Mouse (Mus musculus) megakaryocyte, embryonic 14.5 days (primary cell): ENCODE measurements around the gene Adi1.

Experiments
- FLI1 ChIP-seq: IDR thresholded peaks from 2 replicates; pipeline ENCODE4 v1.6.1; 2012; ENCODE audit warnings: low read length, inconsistent platforms, mixed read lengths
- GATA1 ChIP-seq: IDR thresholded peaks from 3 replicates; pipeline ENCODE4 v1.6.1; 2012; ENCODE audit warnings: mixed read lengths, low read length, inconsistent platforms, borderline replicate concordance

- TF ChIP-seq GATA1 (no peak), FLI1 (no peak)
These were observed 852 bp upstream of the Adi1 start for GRCm38 (mm10) chr12:28674038-28674720.
